Mouse (Mus musculus): ENCODE measurements around the gene Klhl22.

DNA sequence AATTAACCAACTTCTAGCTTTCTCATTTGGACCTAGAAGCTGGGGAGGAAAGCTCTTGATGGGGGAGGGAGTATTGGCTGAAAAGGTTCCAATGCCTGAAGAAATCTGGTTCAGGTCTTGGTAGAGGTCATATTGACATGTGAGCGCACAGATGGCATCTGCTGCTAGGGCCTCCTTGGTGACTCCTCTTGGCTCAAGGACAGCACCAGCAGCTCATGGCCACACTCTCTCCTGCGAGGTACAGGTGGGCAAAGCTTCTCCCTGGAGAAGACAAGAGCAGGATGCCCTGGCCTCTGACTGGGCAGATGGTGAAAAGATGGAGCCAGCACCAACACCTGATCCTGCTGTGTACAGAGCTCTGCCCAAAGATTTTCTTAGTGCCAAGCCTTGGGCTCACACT is 67.1 kb downstream of the Klhl22 start:
- TF ChIP-seq TAL1 (conservative IDR thresholded peaks at IDR 0.05; ENCODE audit: low read depth, low read length) (no peak), CTCF (IDR thresholded peaks at IDR 0.05; ENCODE audit: low read depth, low read length) (no peak), GATA1 (IDR thresholded peaks at IDR 0.05; ENCODE audit: borderline replicate concordance, low read length) (no peak), GATA2 (IDR thresholded peaks at IDR 0.05; ENCODE audit: borderline replicate concordance, low read depth, low read length) (no peak)
